Mouse (Mus musculus) midbrain, postnatal 0 days (tissue): ENCODE data around the gene Arid4b. TPM values are rescaled to one million over a fixed set of nuclear protein-coding genes. Genes with fewer than 3 reads are reported as not detected.

Experiments used
- ATAC-seq: fragments of 200-750 bp; cut with Nextera tagmentation; 2 replicates; pipeline ENCODE4 v1.8.0; 2017; ENCODE audit warnings: moderate number of reproducible peaks, mild to moderate bottlenecking, moderate TSS enrichment, moderate library complexity; ENCODE audit not compliant: low FRiP score
- DNase-seq: peaks from one replicate; pipeline ENCODE4 v3.0.0-alpha.2; 2015; ENCODE audit warnings: low spot score
- H3K27ac ChIP-seq: fragments of 300-500 bp; sonication (generic); 2 replicates; pipeline ENCODE4 v1.5.1; 2014; ENCODE audit warnings: low read depth, mild to moderate bottlenecking, low read length, mixed read lengths
- H3K27me3 ChIP-seq: fragments of 300-500 bp; sonication (generic); 2 replicates; pipeline ENCODE4 v1.6.1; 2014; ENCODE audit warnings: low read length, control low read depth, mixed read lengths; ENCODE audit not compliant: insufficient read depth
- H3K36me3 ChIP-seq: fragments of 300-500 bp; sonication (generic); 2 replicates; pipeline ENCODE4 v1.6.1; 2014; ENCODE audit warnings: low read length, control low read depth, mixed read lengths; ENCODE audit not compliant: insufficient read depth
- H3K4me1 ChIP-seq: fragments of 300-500 bp; sonication (generic); 2 replicates; pipeline ENCODE4 v1.6.1; 2014; ENCODE audit warnings: mild to moderate bottlenecking, control low read depth, antibody characterized with exemption, low read length, mixed read lengths; ENCODE audit not compliant: insufficient read depth
- H3K4me2 ChIP-seq: fragments of 300-500 bp; sonication (generic); 2 replicates; pipeline ENCODE4 v1.6.1; 2014; ENCODE audit warnings: low read depth, mild to moderate bottlenecking, low read length, mixed read lengths; ENCODE audit not compliant: poor library complexity, severe bottlenecking
- H3K4me3 ChIP-seq: fragments of 300-500 bp; sonication (generic); 2 replicates; pipeline ENCODE4 v1.5.1; 2014; ENCODE audit warnings: low read depth, mild to moderate bottlenecking, low read length, moderate library complexity
- H3K9ac ChIP-seq: fragments of 300-500 bp; sonication (generic); replicated peaks from 2 replicates; pipeline ENCODE4 v1.6.1; 2014; ENCODE audit warnings: mild to moderate bottlenecking, low read length, moderate library complexity, mixed read lengths; ENCODE audit not compliant: poor library complexity, severe bottlenecking
- H3K9me3 ChIP-seq: fragments of 300-500 bp; sonication (generic); 2 replicates; pipeline ENCODE4 v1.6.1; 2016; ENCODE audit warnings: low read length, control low read depth
- CTCF ChIP-seq: IDR thresholded peaks from 2 replicates; pipeline ENCODE4 v1.5.1; 2016; ENCODE audit warnings: antibody characterized with exemption, mild to moderate bottlenecking
- WGBS: fragments of 180-500 bp; shearing (Covaris S2); extraction: QIAGEN DNeasy Blood & Tissue Kit; methylation state at CpG from one replicate; pipeline ENCODE4 v1.1.7; 2014; 5-methylcytosine and 5-hydroxymethylcytosine counted together
- polyA plus RNA-seq: library from polyadenylated mRNA; unstranded; fragments of >200 nt; fragmentation: Nextera tagmentation; extraction: Ambion mirVana; gene quantifications from 2 replicates; pipeline ENCODE4 v1.2.1, GENCODE M21; 2015
- total RNA-seq: library from RNA; depleted of rRNA; stranded (reverse); fragments of >200 nt; gene quantifications from 2 replicates; pipeline ENCODE4 v1.2.3, GENCODE M21; 2014

Gene Arid4b
- total and polyA plus RNA-seq, 2 experiments from 2014 or later, result 25.6 to 61.7 TPM

DNA sequence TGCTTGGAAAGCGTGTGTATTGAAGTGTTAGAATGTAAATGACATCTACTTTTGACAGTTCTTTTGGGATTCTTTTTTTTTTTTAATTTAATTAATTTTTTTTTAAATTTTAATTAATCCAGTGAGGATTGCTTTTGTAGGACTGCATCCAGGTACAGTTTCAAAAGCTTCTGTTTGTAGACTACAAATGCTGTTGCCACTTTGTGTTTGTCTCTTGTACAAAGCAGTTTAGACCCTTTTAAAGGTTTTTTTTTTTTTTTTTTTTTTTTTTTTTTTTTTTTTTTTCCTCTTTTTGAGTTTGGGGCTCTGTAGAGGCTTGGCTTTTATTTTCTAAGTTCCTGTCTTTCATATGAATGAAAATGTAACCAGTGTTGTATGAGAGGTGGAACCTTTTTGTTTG is 2.7 kb downstream of the Arid4b start:
- WGBS, result 74% methylated on average over 1 of the region's 1 CpGs
- no peak for ATAC-seq

DNA sequence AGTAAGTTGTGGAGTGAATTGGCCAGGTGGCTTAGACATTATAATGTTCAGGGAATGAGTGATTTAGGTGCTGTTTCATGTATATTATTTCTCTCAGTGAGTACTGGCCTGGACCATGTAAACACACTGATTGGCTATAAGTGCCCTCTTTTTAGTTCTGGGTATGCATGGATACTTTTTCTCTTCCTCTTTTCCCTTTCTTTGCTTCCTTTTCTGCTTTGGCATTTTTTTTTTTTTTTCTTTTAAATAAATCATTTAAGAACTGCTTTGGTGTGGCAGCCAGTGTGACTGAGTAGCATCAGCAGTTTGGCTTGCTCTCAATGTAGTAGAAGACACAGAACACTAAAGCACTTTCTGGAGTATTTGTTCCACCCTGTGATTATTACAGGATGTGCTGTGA is 5.0 kb downstream of the Arid4b start:
- H3K36me3 ChIP-seq, result no peaks in the 10 kb centered on the region; the same call in 1 of the 2 replicates
- no peak for DNase-seq
- H3K9me3 ChIP-seq, result no peaks in the 10 kb centered on the region
- H3K27ac ChIP-seq, result no peak overlapping the region
- no peak for TF ChIP-seq CTCF
- H3K4me2 ChIP-seq, result no peak overlapping the region
- H3K4me1 ChIP-seq, result no peaks in the 10 kb centered on the region
- H3K27me3 ChIP-seq, result no peaks in the 10 kb centered on the region
- H3K4me3 ChIP-seq, result no peak overlapping the region
- H3K9ac ChIP-seq, result no peak overlapping the region
- ATAC-seq, result no peak

More for the DNA sequence above, 2.7 kb downstream of the Arid4b start:
- DNase-seq, result no peak
- Histone ChIP-seq H3K4me2 (no peak overlapping the region), H3K9ac (no peak overlapping the region), H3K27ac (no peak overlapping the region), H3K9me3 (no peaks in the 10 kb centered on the region), H3K4me1 (no peaks in the 10 kb centered on the region), H3K4me3 (no peak overlapping the region), H3K36me3 (no peaks in the 10 kb centered on the region; the same call in 1 of the 2 replicates), H3K27me3 (no peaks in the 10 kb centered on the region)
- TF ChIP-seq CTCF, result no peak

GRCm38 (mm10) chr13:14069291-14069690 is 6.3 kb downstream of the Arid4b start:
- ATAC-seq (no peak), DNase-seq (no peak)
- H3K27me3 ChIP-seq, result no peaks in the 10 kb centered on the region
- H3K4me2 ChIP-seq, result no peak overlapping the region
- no peaks in the 10 kb centered on the region; the same call in 1 of the 2 replicates for H3K36me3 ChIP-seq
- no peak overlapping the region for H3K27ac ChIP-seq
- TF ChIP-seq CTCF, result no peak
- H3K9me3 ChIP-seq, result no peaks in the 10 kb centered on the region
- H3K4me3 ChIP-seq, result no peak overlapping the region
- WGBS, result 89% methylated on average over 1 of the region's 1 CpGs
- no peak overlapping the region for H3K9ac ChIP-seq
- no peaks in the 10 kb centered on the region for H3K4me1 ChIP-seq

DNA sequence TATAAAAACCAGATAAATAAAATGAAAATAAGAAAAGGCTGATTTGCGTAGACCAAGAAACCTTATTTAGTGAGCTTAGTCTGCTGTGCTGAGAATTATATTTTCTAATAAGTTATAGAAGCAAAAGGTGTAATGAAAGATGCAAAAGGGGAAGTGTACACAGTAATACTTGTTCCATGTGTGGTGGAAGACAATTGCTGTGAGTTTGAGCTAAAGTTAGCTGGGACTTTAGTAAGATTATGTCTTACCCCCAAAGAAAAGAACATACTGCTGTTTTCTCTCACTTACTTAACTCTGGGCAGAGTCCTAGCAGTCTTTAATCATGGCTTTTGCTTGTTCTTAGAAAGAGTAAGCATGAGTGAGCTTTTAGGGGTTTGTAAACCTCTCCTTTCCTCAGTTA is 11.3 kb downstream of the Arid4b start:
- H3K9ac ChIP-seq, result no peak overlapping the region
- 98% methylated on average over 1 of the region's 1 CpGs for WGBS
- H3K9me3 ChIP-seq, result no peaks in the 10 kb centered on the region
- DNase-seq (no peak), ATAC-seq (no peak)
- H3K27ac ChIP-seq, result no peak overlapping the region
- H3K4me2 ChIP-seq, result no peak overlapping the region
- TF ChIP-seq CTCF, result no peak
- H3K4me3 ChIP-seq, result no peak overlapping the region
- no peaks in the 10 kb centered on the region for H3K36me3 ChIP-seq
- H3K27me3 ChIP-seq, result no peaks in the 10 kb centered on the region
- H3K4me1 ChIP-seq, result no peaks in the 10 kb centered on the region

DNA sequence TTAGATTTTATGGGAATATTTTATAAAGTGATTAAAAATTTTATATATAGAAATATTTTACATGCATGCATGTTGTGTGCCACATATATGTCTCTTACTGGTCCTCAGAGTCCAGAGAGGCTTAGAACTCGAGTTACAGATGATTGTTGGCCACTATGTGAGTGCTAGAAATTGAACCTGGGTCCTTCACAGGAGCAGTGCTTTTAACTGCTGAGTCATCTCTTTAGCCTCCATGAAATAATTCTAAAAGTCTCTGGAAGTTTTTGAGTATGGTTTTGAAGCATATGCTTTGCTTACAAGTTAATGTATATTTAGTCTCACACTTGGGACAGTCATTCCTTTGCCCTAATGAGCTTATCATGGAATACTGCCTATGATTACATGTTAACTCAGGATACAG is 12.3 kb downstream of the Arid4b start:
- H3K27me3 ChIP-seq, result no peaks in the 10 kb centered on the region
- 88% methylated on average over 1 of the region's 1 CpGs for WGBS
- H3K27ac ChIP-seq, result no peak overlapping the region
- no peaks in the 10 kb centered on the region for H3K4me1 ChIP-seq
- ATAC-seq (no peak), DNase-seq (no peak)
- no peak for TF ChIP-seq CTCF
- H3K9ac ChIP-seq, result no peak overlapping the region
- no peaks in the 10 kb centered on the region for H3K36me3 ChIP-seq
- H3K9me3 ChIP-seq, result no peaks in the 10 kb centered on the region
- H3K4me2 ChIP-seq, result no peak overlapping the region
- no peak overlapping the region for H3K4me3 ChIP-seq

GRCm38 (mm10) chr13:14088669-14089068 is 25.6 kb downstream of the Arid4b start:
- H3K4me1 ChIP-seq, result no peaks in the 10 kb centered on the region
- 77% methylated on average over 1 of the region's 1 CpGs for WGBS
- no peak overlapping the region for H3K9ac ChIP-seq
- no peak overlapping the region for H3K4me3 ChIP-seq
- H3K9me3 ChIP-seq, result no peaks in the 10 kb centered on the region
- no peak overlapping the region for H3K4me2 ChIP-seq
- H3K27ac ChIP-seq, result no peak overlapping the region
- no peaks in the 10 kb centered on the region for H3K36me3 ChIP-seq
- no peak for TF ChIP-seq CTCF
- no peak for DNase-seq
- no peak for ATAC-seq
- no peaks in the 10 kb centered on the region for H3K27me3 ChIP-seq
